8 mouse cellular contexts compared by ENCODE assay signal in the genomic region with DNA sequence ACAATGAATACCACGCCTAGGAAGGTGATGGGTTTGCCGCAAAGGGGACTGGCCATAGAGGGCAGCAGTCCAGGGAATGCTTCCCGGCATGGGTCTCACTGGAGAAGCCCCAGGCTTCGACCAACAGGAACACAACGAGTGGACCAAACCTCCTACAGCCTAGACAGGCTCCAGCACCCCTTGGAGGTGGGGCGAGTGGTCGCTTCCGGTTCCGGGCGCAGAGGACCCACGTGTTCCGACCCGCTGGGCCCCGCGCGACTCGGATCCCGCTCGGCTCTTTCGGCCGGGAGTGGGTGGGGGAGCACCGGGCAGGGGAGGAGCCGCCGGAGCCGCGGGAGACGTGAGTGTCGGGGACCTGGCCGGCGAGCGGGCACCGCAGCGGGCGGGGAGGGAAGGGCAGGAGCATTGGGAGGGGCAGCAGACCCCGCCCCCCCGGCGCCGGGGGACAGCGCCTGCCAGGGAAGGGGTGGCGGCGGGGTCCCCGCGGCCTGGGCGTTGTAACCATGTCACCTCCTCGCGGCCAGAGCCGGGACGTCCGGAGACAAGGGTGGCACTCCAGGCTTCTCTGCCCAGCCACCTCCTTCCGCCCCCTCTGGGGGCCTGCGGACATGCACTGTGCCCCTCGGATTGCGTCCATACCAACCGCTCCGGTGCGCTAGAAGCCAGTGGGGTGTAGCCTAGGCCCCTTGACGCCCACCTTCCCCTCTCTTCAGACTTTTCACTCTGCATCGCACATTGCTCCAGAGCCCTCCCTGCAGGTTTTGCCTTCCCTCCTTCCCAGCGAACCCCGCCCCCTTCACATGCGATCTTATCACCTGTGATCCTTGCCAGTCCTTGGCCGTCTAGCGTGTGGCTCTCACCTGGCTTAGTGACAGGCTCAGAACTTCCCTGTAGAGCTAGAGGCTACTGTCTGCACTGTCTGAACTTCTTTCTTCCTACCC. TPM values are rescaled to one million over a fixed set of nuclear protein-coding genes. Genes with fewer than 3 reads are reported as not detected.
DNase-seq lines count a peak whose midpoint lies in the region; ATAC-seq lines count a peak whose summit lies in the region.

A gene (plus strand): TSS at position 219 of the 941 bp plus-strand sequence.

- H3K27me3 ChIP-seq in heart, embryonic 14.5 days (ENCODE audit: control insufficient read depth, insufficient read depth, low read length): no peaks in the 10 kb centered on the region
- no peaks in the 10 kb centered on the region for H3K27me3 ChIP-seq in liver, embryonic 12.5 days (replicated peaks)
- H3K27me3 ChIP-seq in splenic B cell, adult 2 months (ENCODE audit: control insufficient read depth, insufficient read depth, low read length, poor library complexity, severe bottlenecking): no peaks in the 10 kb centered on the region

- peak within 1 kb of the TSS; percentile 62 to 79 for H3K27ac ChIP-seq in heart, embryonic 14.5 days (replicated peaks in 1 of 2; ENCODE audit: control insufficient read depth in 1 of 2, insufficient read depth in 1 of 2, low read depth in 2 of 2, low read length in 2 of 2)
- peak within 1 kb of the TSS; percentile 22; the same call in 1 of the 2 replicates for H3K27ac ChIP-seq in liver, embryonic 12.5 days

- DNase-seq in brain, embryonic 18.5 days (ENCODE audit: low read depth, low spot score): peak; percentile 71
- DNase-seq in fibroblast of lung, adult 2 months (ENCODE audit: low read depth): peak; percentile 44
- DNase-seq in kidney, postnatal 10 days: peak; percentile 94
- peak; percentile 57 for DNase-seq in naive thymus-derived CD4-positive, alpha-beta T cell, adult 2 months (ENCODE audit: low read depth)
- DNase-seq in splenic B cell, adult 2 months (ENCODE audit: low read depth, low spot score): peak; percentile 66

- H3K9ac ChIP-seq in heart, embryonic 14.5 days (ENCODE audit: low read length): peak within 1 kb of the TSS; percentile 87
- peak within 1 kb of the TSS; percentile 73 for H3K9ac ChIP-seq in liver, embryonic 12.5 days

- H3K36me3 ChIP-seq in heart, embryonic 14.5 days (ENCODE audit: control insufficient read depth, insufficient read depth, low read length): no peaks in the 10 kb centered on the region
- H3K36me3 ChIP-seq in liver, embryonic 12.5 days: no peaks in the 10 kb centered on the region
- H3K36me3 ChIP-seq in splenic B cell, adult 2 months (ENCODE audit: control insufficient read depth, insufficient read depth, low read length, poor library complexity, severe bottlenecking): no peaks in the 10 kb centered on the region

- no peaks in the 10 kb centered on the region for H3K9me3 ChIP-seq in heart, embryonic 14.5 days (ENCODE audit: control insufficient read depth, low read length)
- no peaks in the 10 kb centered on the region for H3K9me3 ChIP-seq in liver, embryonic 12.5 days (replicated peaks)

- H3K4me3 ChIP-seq in heart, embryonic 14.5 days (ENCODE audit: control insufficient read depth in 1 of 2, insufficient read depth in 1 of 2, low read depth in 1 of 2, low read length in 2 of 2): peak within 1 kb of the TSS; percentile 81 to 87
- H3K4me3 ChIP-seq in liver, embryonic 12.5 days: peak within 1 kb of the TSS; percentile 70

- peak within 1 kb of the TSS; percentile 96 for H3K4me2 ChIP-seq in heart, embryonic 14.5 days (ENCODE audit: low read length)
- peak within 1 kb of the TSS; percentile 89 for H3K4me2 ChIP-seq in liver, embryonic 12.5 days

- WGBS in heart, embryonic 14.5 days: under 1% methylated on average over 54 of the region's 63 CpGs
- WGBS in liver, embryonic 12.5 days (ENCODE audit: insufficient replicate concordance): under 1% methylated on average over 55 of the region's 63 CpGs

- peaks cover 2 to 11% of the 10 kb centered on the region in 2 experiments; a peak in 3 of 4 replicates for H3K4me1 ChIP-seq in heart, embryonic 14.5 days (ENCODE audit: control insufficient read depth in 2 of 2, insufficient read depth in 2 of 2, low read length in 2 of 2)
- peaks cover 20% of the 10 kb centered on the region; the same call in 1 of the 2 replicates for H3K4me1 ChIP-seq in liver, embryonic 12.5 days

- ATAC-seq in CD4-positive, CD25-positive, alpha-beta regulatory T cell, adult 4 months: peak; percentile 83
- ATAC-seq in heart, embryonic 14.5 days (ENCODE audit: insufficient number of reproducible peaks, insufficient read depth, low FRiP score, low read depth): peak; percentile 94
- ATAC-seq in liver, embryonic 12.5 days: peak; percentile 87

RNA-seq across cellular contexts. Expression of the gene that starts here (rescaled TPM):
- polyA plus RNA-seq in CD4-positive, CD25-positive, alpha-beta regulatory T cell, adult 4 months (2017; shearing (Covaris generic)): 1 to 10 TPM; 1.5 TPM
- 3.3 TPM in 2 replicates for polyA plus RNA-seq in heart, embryonic 14.5 days (2014; fragmentation: Nextera tagmentation; extraction: Ambion mirVana)
- polyA plus RNA-seq in liver, embryonic 12.5 days (2016; fragmentation: Nextera tagmentation; extraction: Ambion mirVana): 2.1 TPM in 2 replicates

Comparison
In these comparisons a context has a peak if more than half of its experiments do, and no peak if none do; other contexts are left out.
1. Peak in every context shown above with its lines: DNase-seq, ATAC-seq, H3K4me3 ChIP-seq and H3K27ac ChIP-seq.
2. DNase-seq: peak in every context shown above with its lines; median percentile 94 in kidney, postnatal 10 days; 71 in brain, embryonic 18.5 days; 66 in splenic B cell, adult 2 months; 57 in naive thymus-derived CD4-positive, alpha-beta T cell, adult 2 months; 44 in fibroblast of lung, adult 2 months.